Mouse (Mus musculus) heart, adult 11 months (tissue): ENCODE measurements around the gene Cobl.

Experiments used
- DNase-seq: peaks from one replicate; pipeline ENCODE4 v3.0.0; 2022

Gene Cobl

DNA sequence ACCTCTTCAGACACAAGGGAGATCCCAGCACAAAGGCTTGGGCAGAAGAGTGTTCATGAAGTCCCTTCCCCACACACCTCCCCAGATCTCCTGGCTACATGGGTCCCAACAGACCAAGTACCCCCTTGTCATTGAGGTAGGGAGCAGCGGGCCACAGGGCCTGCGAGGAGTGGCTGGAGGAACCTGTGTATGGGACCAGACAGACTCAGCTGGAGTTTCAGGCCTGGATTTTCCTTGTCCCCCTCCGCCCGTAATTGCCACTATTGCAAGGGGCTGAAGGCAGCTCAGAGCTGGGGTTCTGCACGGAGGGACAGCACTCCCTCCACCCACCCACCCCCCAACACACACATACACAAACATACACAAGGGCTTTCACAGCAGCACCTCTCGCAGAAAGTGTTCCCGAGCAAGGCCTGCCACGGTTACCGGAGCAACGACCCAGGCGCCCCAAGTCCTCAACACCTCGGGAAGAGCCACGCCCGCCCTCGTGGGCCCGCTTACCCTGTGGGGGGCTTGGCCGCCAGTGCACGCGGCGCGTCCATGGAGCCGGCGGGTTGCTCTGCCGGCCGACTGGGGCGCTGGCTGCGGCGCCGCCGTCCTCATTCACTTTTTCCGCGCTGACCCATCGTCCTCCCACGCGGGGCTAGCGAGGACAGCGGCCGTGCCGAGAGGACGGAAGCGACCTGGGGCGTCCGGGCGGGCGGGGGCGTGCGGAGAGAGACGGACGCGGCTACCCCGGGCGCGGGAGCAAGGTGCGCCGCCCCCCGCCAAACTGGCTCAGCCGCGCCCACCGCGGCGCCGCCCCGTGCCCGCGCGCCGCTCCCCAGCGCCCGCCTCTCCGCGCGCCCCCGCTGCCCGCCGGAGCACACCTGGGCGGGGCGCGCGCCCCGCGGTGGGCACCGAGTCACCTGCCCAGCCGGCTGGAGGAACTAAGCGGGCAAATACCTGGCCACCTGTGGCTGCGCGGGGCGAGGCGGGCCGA lies at the start of gene Cobl:
Gene Cobl (minus strand): TSS at position 780 of the 982 bp plus-strand sequence.
- no peak for DNase-seq

DNA sequence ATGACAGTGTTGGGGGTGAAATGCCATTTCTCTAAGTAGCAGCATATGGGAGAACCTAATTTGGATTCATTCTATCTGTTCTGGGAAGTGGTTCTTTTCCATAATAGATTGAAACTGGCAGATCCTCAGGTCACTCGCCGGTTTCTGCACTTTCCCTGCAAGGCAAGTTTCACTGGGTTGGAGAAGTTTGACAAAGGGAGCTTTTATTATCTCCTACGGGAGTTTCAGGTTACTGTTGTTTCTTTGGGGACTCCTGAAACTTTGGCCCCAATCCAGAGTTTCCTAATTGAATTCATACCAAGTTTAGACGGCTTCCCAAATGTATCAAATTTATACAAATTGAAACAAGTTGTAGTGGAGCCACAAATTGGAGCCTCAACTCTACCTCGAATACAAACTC lies 49.0 kb upstream of the Cobl start:
- DNase-seq = peak; percentile 1

DNA sequence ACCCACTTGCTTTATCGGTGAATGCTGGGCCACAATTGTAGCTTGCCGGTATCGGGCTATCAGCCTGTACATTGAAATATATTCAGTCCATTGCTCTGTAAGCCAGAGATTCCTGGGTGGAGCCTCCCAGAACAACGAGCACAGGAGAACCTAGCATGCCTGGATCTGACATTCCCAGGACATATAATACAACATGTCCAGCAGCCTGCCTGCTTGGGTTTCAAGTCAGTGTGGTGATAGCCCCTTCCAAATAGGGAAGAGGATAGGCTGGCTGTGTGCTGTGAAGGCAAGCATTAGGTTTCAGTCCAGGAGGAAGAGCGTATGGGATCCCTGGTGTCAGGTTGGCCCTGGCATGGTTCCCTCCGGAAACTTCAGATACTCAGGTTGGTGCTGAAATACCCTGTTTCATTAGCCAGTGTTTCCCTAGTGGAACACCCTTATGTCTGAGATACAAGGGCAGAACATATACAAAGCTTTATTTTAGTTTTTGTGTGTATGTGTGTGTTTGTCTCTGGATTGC lies 41.7 kb upstream of the Cobl start:
- DNase-seq = peak; percentile 56

DNA sequence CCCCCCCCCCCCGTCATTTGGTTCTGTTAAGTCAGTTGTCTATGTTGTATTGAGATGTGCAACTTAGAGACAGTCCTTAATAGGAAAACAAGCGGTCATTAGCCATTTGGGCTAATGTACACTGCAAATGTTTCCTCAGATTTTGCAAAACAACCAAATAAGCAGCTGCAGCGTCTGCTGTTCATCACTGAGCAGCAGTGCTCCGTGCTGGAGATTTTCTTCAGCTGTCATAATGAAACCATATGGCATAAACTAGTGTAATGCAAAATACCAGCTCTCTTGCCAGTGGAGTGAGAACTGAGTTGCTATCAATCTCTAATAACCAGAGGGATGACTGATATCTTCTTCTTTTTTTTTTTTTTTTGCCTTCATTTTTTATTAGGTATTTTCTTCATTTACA lies 39.0 kb upstream of the Cobl start:
- DNase-seq = no peak

DNA sequence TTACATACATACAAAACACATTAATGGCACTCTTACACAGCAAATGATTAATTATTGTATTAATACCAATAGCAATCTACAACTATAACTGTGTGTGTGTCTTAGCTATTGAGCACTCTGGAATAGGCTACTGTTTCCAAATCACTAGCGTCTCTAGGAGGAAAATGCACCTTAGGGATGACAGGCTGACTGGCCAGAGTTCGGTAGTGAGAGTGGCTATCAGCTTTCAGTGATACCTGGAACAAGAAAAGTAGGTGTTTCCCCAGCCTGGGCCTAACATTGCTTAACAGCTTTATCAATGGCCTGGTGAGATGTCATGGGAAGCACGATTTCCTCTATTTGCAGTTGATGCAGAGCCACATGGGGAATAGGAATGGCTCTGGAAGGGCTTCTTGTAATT lies 37.0 kb upstream of the Cobl start:
- peak; percentile 52 for DNase-seq

DNA sequence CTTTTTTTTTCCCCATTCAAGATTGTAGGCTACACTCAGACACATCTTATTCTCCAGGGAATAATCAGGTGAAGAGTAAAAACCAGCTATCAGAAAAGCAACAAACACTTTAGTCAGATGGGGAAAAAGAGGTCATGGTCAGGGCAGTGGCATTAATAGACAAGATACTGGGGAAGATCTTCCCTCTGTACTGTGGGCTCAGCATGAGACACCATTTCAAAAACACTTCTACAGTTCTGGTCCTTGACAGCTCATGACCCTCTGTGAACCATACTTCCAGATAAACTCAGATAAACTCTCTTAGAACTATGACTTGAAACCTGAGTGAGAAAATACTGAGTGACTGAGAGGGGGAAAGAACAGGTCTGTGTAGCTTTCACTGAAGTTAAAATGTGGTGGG lies 29.0 kb upstream of the Cobl start:
- DNase-seq = no peak

DNA sequence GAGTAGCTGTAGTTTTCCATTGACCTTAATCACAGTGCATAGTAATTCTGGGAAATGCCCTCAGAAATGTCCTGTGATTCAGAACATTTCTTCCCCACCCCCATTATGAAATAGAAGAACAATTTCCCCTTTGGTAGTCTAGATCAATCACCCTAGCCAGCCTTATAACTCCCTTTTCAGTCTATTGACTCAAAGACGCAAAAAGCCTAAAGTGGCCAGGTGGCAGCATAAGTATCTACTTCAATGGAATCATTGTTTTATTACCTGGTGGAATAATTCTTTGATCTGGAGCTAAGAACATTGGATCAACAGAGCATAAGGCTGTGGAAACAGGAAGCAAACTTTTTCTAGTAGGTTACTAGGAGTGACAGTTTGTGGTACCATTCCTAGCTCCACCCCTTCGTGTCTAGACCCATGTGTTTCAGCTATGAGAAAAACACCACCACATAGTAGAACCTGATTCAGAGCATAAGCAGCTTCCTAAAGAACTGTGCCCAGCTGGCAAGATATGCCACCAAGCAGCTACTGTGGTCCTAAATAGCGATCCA lies 15.2 kb upstream of the Cobl start:
- no peak for DNase-seq

DNA sequence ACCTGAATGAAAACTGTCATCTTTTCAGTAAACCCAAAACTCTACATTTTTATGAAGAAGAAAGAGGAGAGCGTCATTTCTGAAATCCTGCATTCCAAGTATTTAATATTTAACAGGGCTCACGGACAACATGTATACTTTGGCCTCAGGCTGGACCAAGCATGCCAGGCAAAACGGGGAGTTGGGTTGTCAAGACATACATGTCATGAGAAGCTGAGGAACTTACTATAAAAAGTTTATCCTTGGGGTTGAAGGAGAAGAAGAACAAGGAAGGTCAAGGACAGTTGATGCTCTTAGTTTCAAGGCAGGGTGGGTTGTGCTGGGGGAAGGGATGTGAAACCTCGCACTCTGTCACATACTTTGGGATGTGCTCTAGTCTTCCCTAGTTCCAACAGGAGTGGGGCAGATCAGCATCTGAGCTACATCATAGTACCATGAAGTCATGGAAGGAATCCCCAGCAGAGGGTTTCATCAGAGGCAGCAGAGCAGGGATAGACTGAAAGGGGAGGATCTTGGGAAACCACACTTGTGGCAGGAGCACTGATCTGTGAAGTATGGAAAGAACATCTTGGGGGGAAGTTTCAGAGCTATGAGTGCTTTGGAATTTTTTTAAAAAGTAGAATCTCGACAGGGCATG lies 9.7 kb upstream of the Cobl start:
- DNase-seq = no peak

DNA sequence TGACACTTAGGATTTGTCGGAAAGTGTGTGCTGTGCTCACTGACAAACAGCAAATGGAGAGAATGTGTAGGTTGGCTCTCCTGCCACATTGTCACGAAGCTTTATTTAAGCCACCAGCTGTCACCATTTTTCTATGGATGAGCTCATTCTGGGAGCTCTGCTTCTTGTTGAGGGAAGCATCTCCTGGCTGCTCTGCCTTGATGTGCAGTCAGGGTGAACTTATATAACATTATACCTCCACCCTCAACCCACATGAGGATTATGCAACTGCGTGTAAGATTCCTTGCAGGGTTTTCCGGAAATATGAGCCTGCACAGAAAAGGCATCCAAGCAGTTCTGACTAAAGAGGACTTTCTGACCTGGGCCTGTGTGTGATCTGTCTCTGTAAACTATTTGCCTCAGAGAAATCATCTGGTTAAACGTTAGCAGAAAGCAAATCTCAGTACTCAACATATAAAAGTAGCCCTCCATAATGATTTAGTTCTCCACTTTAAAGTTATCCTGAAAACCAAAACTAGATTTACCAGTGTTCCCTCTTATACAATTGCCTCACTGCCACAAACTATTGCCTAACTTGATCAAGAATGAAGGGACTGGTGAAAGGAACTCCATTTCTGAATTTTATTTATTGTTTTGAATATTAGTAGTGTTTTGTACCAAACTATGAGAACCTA lies 9.0 kb upstream of the Cobl start:
- DNase-seq = no peak

DNA sequence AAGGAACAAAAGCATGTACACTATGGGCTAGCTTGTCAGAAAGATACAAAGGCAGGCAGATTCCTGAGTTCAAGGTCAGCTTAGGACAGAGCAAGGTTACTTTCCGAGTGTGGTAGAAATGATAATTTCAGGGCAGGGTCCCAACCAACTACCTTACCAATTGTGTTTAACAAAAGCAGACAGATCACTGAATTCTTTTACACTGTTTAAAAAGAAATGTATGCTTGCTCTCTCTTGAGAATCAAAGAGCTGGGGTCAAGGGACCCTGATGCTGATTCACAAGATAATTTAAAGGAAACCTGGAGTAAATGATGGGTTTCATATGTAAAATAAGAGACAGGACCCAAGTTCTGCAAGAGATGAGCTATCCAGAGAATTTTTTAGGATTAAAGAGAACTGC lies 4.9 kb upstream of the Cobl start:
- DNase-seq = no peak

DNA sequence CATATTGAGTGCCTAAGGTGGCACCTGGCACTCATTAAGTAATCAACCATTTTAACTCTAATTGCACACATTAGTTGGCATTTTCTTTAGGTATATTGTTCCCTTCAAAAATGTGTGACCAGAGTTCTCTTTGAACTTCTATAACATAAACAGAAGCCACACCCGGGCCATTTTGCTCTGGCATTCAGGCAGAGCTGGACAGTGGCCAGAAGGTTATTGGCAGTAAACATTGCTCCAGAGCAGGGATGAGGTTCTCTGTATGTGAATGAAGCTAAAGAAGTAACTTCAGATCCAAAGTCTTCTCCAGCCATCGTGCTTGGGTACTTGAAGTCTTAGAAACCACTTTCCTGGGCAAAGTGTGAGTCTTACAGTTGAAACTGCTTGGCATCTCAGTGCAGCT lies 3.9 kb upstream of the Cobl start:
- no peak for DNase-seq

DNA sequence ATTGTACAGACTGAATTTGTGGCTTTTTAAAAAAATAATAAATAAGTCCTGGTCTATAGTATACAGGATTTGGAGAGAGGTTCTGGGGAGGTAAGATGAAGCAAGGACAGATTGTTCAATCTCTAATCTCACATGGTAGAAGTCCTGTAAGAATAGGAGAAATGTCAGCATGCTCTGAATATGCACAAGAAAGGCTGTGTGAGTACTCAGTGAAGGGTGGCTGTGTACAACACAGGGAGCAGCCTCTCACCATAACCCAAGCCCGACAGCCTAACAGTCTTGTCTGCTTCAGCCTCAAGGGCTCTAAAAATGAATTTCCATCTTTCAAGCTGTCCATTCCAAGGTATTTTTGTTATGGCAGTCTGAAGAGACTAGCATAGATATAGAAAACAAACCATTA lies 3.1 kb upstream of the Cobl start:
- DNase-seq = no peak

DNA sequence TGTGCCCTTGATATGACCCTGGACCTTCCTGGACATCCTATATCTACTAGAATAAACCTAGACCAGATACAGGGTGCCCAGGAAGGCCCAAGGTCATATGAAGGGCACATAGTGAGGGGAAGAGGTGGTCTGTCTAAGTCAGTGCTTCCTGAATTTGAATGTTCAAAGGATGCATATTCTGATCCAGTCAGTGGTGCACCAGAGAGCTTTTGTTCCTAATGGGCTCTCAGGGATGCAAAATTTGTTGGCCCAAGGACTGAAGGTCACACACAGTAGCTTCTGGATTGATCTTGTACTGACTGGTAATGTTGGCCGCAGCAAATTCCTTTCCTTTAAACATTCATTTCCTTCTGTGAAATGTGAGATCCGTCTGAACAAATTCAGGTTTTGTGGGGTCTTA lies 2.5 kb upstream of the Cobl start:
- no peak for DNase-seq

DNA sequence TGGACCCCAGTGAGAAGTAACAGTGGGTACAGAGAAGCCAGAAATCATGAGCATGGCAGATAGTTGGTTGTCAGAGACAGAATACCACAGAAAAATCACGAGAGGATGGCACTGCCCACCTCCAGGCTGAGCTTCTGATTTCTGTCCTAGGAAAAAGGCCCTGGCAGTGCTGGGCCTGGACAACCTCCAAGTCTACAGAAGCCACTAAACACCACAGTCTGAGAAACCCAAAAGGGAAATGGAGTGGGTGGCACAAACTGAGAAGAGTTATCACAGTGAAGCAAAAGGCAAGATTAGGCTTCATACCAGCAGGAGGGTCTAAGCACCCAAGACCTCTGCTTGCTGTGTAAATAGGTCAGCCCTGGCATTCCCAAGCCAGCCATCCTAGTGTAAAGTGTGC lies 1.8 kb upstream of the Cobl start:
- no peak for DNase-seq

DNA sequence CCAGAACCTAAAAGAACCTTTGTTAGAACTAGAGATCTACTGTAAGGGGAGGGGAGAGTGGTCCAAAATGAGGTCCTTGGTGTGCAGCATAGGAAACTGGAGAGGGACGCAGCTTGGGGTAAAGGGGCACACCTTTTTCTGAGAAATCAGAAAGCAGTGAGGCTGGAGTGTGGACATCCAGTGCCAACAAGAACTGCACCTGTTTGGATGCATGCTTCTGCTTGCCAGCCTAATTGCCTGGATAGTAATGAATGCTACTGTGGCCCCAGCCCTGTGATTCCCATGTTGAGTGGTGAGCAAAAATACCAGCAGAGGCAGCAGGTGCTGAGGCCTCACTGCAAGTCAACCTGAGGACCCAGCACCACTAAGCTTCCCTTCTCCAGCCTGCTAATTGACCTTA lies 469 bp upstream of the Cobl start:
- no peak for DNase-seq

DNA sequence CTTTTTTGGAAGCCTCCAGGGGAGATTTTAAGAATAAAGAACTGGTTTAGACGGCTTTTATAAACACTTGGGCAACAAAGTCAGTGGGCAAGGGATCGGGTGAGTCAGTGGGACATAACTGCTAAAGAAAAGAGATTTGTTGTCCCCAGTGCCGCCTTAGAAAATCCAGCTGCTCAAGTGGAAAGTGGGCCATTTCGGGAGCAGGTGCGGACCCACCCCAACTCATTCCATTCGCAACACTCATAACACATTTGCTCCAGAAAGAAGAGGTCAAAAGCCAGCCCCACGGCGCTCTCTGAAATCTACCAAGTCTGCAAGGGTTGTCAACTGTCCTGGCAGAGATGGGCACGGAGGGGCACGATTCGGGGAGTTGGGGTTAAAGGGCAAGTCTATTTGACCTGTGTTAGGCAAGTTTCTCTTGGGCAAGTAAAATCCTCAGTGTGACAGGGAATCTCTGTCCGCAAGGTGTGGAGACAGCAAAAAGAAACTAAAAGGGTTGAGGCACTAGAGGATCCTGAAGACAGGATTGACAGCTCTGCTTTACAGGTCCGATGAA lies 1.1 kb downstream of the Cobl start:
- DNase-seq = no peak

DNA sequence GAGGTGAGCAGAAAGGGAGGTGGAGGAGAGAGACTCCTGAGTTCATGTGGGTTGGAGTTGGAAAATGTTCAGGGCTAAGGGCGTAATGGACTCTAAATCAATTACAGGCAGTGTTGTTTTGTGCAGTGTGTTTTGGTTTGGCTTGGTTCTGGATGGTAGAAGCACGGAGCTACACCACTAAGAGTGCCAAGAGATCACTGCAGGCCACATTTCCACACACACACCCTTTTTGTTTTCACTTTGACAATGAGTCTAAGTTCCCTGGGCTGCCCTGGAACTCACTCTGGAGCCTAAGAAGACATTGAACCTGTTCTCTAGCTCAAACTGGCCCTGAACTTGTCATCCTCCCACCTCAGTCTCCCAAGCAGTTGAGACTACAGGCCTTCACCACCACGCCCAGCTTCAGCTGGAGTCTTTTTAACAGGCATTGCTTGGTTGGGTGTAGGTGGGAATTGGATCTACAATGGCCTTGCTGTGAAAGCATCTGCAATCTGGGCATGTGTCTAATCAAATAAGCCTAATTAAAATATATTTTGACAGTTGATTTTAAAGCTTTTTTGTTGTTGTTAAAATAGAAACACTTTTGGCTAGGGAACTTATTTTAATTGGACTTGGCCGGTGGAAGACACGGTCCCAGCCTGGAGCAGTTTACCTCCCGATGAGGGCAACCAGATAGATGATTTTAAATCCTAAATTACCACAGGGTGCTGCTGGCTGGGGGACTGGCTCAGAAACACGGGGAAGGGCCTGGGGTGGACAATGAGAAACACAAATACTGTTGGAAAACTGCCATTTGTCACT lies 4.8 kb downstream of the Cobl start:
- no peak for DNase-seq

DNA sequence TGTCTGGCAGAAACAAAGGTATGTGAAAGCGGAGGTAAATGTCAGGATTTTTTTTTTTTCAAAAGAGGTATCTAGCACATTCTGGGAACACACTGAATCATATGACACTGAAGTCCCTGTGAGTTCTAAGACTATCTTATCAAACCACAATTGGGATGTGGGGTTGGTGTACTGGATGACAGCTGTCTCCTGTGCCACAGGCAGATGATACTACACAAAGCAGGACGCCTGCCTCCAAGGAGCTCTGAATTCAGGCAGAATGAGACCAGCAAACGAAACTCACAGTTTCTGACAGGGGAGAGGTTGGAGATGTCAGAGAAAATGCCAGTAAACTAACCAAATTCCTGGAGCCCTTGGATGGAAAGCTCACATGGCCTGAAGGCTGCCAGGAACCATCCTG lies 5.9 kb downstream of the Cobl start:
- DNase-seq = no peak

DNA sequence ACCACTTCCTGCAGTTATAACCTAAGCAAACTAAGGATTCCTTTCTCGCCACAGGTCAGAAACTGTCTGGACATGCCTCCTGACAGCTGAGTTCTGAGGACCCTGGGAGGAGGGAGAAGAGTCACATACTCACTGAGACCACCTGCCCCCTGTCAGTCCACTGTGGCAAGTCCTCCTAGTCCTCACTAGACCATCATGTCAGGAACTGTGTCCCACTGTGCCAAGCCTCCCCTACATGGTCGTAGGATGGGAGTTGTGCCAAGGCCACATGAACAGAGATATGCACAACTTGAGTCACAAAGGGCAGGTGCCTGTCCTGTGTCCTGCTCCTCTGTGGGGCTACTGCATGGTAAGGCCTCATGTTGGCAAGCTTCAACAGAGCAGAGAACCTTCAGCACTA lies 6.4 kb downstream of the Cobl start:
- no peak for DNase-seq

DNA sequence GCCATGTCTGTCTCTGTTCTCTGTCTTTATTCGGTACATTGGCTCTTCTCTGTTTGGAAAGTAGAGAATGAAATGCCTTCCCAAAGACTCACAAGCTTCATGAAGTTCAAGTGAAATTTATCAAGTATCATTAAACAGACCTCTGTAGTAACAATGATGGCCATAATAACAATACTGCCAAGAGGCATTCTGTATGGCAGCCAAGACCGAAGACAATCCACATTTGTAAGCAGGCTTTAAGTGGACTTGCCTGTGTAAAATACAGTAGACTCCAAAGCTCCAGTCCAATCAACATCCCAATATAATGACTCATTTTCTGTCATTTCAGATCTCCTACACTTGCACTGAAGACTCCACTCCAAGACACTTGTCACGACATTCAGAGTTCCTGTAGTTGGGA lies 16.7 kb downstream of the Cobl start:
- no peak for DNase-seq

DNA sequence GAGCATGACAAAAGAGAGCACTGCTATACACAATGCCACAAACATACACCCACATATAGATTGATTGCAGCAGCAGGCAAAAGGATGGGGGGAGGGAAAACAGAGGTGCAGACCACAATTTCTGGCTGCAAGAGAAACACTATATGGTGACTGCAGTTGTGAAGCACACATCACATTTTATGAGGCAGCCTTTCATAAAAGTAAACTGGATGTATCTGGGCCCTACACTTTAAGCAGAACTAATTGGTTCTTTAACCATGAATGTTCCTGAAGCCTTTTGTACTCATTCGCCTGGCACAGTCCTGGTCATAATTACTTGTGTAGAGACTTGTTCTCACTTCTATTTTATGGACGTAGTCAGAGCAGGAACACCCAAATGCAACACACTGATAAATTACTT lies 19.5 kb downstream of the Cobl start:
- peak; percentile 61 for DNase-seq

DNA sequence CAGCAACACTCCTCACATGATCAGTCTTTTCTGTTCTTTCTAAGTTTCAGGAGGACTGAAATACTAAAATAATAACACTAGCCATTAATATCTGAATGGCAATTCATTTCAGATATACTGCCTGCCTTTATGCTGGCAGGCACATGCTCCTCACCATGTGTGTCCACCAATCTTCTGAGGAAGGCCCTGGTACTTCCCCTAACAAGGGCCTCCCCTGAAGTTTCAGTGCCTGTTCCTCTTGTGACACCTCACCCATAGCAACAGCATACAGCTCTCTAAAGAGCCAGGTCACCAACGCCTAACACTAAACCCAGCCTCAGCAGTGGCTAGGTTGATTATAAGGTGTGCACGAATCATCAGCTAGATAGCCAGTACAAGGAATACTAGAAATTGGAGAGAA lies 20.5 kb downstream of the Cobl start:
- DNase-seq = peak; percentile 52
